Mouse (Mus musculus): ENCODE measurements around the gene Ankrd11.

GRCm38 (mm10) chr8:122898473-122898872, 143.6 kb downstream of the Ankrd11 start:
- TF ChIP-seq REST (IDR thresholded peaks at IDR 0.05; ENCODE audit: insufficient read depth, insufficient read length) (no peak), MYOG (IDR thresholded peaks at IDR 0.05; ENCODE audit: control insufficient read depth in 1 of 3, insufficient read depth in 1 of 3, insufficient read length in 2 of 3, low read depth in 2 of 3) (no peak), POLR2A (IDR thresholded peaks at IDR 0.05; ENCODE audit: insufficient read length, low read depth) (no peak), USF1 (IDR thresholded peaks at IDR 0.05; ENCODE audit: low read depth) (no peak), CEBPB (IDR thresholded peaks at IDR 0.05; ENCODE audit: insufficient read depth, poor library complexity, severe bottlenecking) (no peak), TCF3 (IDR thresholded peaks at IDR 0.05; ENCODE audit: insufficient read length, low read depth) (no peak), POLR2AphosphoS2 (IDR thresholded peaks at IDR 0.05; ENCODE audit: insufficient read length, low read depth) (no peak), E2F4 (IDR thresholded peaks at IDR 0.05; ENCODE audit: insufficient read depth) (no peak), MYOD1 (IDR thresholded peaks at IDR 0.05; ENCODE audit: control insufficient read depth in 1 of 3, insufficient read length in 2 of 3, low read depth in 2 of 3) (no peak)

Data from myocyte (in vitro differentiated cells).